Mouse (Mus musculus): ENCODE measurements around the gene Smarca5. TPM values are rescaled to one million over a fixed set of nuclear protein-coding genes. Genes with fewer than 3 reads are reported as not detected.
A peak's percentile ranks its signal among the peaks of the same experiment; 100 is the strongest.

Gene Smarca5
- polyA plus RNA-seq, 1 experiment from 2014 or later = 106 TPM

DNA sequence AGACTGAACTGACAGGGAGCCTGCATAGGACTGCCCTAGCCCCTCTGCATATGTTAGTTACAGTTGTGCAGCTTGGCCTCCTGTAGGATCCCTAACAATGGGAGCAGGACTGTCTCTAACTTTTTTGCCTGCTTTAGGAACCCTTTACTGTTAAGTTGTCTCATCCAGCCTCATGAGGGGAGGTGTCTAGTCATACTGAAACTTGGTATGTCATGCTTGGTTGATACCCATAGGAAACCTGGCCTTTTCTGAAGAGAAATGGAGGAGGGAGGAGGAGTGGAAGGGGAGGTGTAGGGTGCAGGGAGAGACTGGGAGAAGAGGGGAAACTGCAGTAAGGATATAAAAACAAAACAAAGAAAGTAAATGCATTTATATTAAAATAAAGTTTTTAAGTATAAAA, 7.0 kb downstream of the Smarca5 start:
- Histone ChIP-seq H3K9ac (no peak overlapping the region), H3K27me3 (ENCODE audit: insufficient read depth, low read length) (no peaks in the 10 kb centered on the region), H3K36me3 (ENCODE audit: insufficient read depth) (peaks cover 71% of the 10 kb centered on the region)

DNA sequence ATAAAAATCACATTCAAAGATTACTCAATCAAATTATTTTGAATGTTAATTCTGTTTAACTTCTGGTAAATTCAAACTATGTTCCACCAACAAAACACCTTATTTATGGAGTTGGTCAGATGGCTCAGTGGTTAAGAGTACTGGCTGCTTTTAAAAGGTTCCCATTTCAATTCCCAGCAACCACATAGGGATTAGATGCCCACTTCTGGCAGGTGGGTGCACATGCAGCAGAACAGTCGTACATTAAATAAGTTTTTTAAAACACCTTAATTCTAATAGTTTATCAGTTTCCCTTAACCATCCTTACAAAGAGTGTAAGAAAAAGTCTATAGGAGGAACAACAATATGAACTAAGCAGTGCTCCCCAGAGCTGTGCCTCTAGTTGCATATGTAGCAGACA, 24.8 kb downstream of the Smarca5 start:
- no peak overlapping the region for H3K4me3 ChIP-seq (ENCODE audit: low read depth, low read length)
- TF ChIP-seq CTCF (IDR thresholded peaks at IDR 0.05; ENCODE audit: low read depth) = no peak
- no peaks in the 10 kb centered on the region for H3K9me3 ChIP-seq (ENCODE audit: low read depth, low read length)
- no peaks in the 10 kb centered on the region for H3K4me1 ChIP-seq (ENCODE audit: insufficient read depth)
- H3K4me2 ChIP-seq = no peak overlapping the region
- peaks cover 73% of the 10 kb centered on the region for H3K36me3 ChIP-seq (ENCODE audit: insufficient read depth)
- 94% methylated on average over 1 of the region's 1 CpGs for WGBS
- H3K27ac ChIP-seq (ENCODE audit: low read depth) = no peak overlapping the region
- DNase-seq = no peak
- no peak for ATAC-seq (ENCODE audit: insufficient read depth)
- H3K9ac ChIP-seq = no peak overlapping the region
- H3K27me3 ChIP-seq (ENCODE audit: insufficient read depth, low read length) = no peaks in the 10 kb centered on the region

More for the DNA sequence above, 7.0 kb downstream of the Smarca5 start:
- no peak for TF ChIP-seq CTCF (IDR thresholded peaks at IDR 0.05; ENCODE audit: low read depth)
- Histone ChIP-seq H3K4me2 (no peak overlapping the region), H3K27ac (ENCODE audit: low read depth) (no peak overlapping the region), H3K4me1 (ENCODE audit: insufficient read depth) (no peaks in the 10 kb centered on the region), H3K4me3 (ENCODE audit: low read depth, low read length) (no peak overlapping the region), H3K9me3 (ENCODE audit: low read depth, low read length) (no peaks in the 10 kb centered on the region)
- DNase-seq = no peak
- no peak for ATAC-seq (ENCODE audit: insufficient read depth)

DNA sequence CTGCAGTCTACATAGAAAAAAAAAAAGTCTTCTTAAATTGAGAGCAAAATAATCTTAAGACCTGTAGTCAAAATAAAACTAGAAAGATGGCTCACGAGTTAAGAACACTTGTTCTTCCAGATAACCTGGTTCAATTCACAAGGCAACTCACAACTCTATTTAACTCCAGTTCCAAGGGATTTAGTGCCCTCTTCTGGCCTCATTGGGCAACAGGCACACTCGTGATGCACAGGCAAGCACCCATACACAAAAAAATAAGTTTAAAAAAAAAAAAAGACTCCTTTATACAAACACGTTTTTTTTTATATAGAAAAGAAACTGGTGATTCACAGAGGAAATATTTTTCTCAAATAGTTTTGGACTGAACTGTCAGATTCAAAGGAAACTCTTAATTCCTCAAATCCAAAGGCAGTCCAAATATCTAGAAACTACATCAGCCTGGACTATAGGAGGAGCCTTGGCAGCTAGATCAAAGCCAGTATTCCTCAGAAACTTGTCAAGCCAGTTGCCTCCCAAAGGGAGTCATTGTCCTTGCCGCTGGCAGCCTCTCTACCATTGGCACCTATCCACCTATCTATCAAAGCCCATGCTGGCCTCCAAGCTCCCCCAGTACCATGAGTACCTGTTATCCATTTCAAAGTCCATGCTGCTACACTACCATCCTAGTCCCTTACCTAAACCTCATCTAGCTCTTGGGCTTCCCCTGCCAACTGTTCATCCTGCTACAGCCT, 28.5 kb downstream of the Smarca5 start:
- TF ChIP-seq CTCF (IDR thresholded peaks at IDR 0.05; ENCODE audit: low read depth) = peak; percentile 39; the same call in 1 of the 2 replicates
- ATAC-seq (ENCODE audit: insufficient read depth) = no peak
- Histone ChIP-seq H3K4me2 (no peak overlapping the region), H3K4me1 (ENCODE audit: insufficient read depth) (no peaks in the 10 kb centered on the region), H3K9ac (no peak overlapping the region), H3K27me3 (ENCODE audit: insufficient read depth, low read length) (no peaks in the 10 kb centered on the region), H3K9me3 (ENCODE audit: low read depth, low read length) (no peaks in the 10 kb centered on the region), H3K27ac (ENCODE audit: low read depth) (no peak overlapping the region), H3K4me3 (ENCODE audit: low read depth, low read length) (no peak overlapping the region), H3K36me3 (ENCODE audit: insufficient read depth) (peaks cover 82% of the 10 kb centered on the region)
- WGBS = 73% methylated on average over 4 of the region's 4 CpGs
- peak; percentile 57 for DNase-seq

DNA sequence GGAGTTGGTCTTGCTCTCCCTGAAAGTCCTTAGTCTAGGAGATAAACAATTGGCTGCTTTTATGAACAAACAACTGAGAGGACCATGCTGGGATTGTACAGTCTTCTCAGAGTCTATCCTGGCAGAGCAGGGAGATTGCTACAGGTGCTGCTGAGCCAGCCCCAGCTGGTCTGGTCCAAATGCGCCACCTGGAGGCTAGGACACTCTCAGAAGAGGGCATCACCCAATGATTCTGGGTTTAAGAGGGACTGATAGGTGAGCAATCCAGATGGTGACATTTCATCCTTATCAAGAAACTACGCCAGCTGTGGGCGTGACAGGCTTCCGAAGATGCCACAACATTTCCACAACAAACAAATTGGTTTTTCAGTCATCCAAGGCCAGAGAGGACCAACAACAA, 51.2 kb downstream of the Smarca5 start:
- Histone ChIP-seq H3K9me3 (ENCODE audit: low read depth, low read length) (no peaks in the 10 kb centered on the region), H3K4me2 (no peak overlapping the region), H3K27me3 (ENCODE audit: insufficient read depth, low read length) (no peaks in the 10 kb centered on the region), H3K4me1 (ENCODE audit: insufficient read depth) (no peaks in the 10 kb centered on the region), H3K4me3 (ENCODE audit: low read depth, low read length) (no peak overlapping the region), H3K36me3 (ENCODE audit: insufficient read depth) (no peaks in the 10 kb centered on the region), H3K9ac (no peak overlapping the region), H3K27ac (ENCODE audit: low read depth) (no peak overlapping the region)
- DNase-seq (peak; percentile 72), ATAC-seq (ENCODE audit: insufficient read depth) (peak; percentile 69; the same call in 1 of the 2 replicates)
- peak; percentile 78 for TF ChIP-seq CTCF (IDR thresholded peaks at IDR 0.05; ENCODE audit: low read depth)
- WGBS = 37% methylated on average over 4 of the region's 4 CpGs

DNA sequence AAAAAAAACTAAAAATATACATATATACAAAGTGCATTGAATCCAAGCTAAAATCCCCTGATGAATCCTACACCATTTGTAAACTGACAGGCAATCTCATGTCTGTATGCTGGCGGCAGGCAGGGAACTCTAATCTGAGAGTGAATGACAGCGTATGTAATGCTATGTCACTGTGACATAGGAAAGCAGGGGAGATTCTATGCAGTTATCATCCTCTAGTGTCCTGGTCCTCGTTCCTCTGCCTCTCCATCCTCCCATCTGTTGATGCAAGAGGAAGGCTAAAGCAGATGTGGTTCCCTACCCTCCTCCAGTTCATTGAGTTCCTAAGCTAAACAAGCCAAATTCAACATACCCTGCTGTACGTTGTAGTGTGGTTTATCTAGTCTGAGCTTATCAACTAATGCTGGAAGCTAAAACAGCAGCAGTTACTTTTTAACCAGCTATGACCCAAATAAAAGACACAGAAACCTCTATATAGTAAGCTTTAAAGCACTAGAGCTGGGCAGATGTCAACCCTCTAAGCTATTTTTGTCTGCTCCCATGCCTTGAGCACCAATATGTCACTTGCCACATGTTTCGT, 55.5 kb downstream of the Smarca5 start:
- H3K27me3 ChIP-seq (ENCODE audit: insufficient read depth, low read length) = no peaks in the 10 kb centered on the region
- no peak overlapping the region for H3K27ac ChIP-seq (ENCODE audit: low read depth)
- DNase-seq (no peak), ATAC-seq (ENCODE audit: insufficient read depth) (no peak)
- H3K9me3 ChIP-seq (ENCODE audit: low read depth, low read length) = no peaks in the 10 kb centered on the region
- H3K4me3 ChIP-seq (ENCODE audit: low read depth, low read length) = no peak overlapping the region
- WGBS = 48% methylated on average over 5 of the region's 5 CpGs
- no peak overlapping the region for H3K9ac ChIP-seq
- no peaks in the 10 kb centered on the region for H3K36me3 ChIP-seq (ENCODE audit: insufficient read depth)
- no peak for TF ChIP-seq CTCF (IDR thresholded peaks at IDR 0.05; ENCODE audit: low read depth)
- no peak overlapping the region for H3K4me2 ChIP-seq
- no peaks in the 10 kb centered on the region for H3K4me1 ChIP-seq (ENCODE audit: insufficient read depth)

DNA sequence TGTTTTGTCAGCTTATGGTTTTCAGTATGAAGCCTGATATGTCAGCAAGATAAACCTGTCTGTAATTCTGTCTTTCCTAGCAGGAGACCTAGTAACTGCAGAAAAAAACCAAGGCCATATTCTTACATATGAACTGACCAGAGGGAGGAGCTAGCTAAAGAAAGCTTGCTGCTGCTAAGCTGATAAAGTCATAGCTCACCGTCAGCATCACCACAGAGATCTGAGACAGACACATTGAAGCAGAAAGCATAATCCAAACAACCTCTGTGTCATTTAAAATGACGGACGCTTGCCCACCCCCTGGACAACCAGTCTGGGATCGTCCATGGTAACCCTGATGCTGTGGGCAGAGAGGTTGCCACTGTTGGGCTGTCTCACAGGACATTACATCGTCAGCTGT, 56.7 kb downstream of the Smarca5 start:
- Histone ChIP-seq H3K27ac (ENCODE audit: low read depth) (no peak overlapping the region), H3K4me2 (no peak overlapping the region), H3K4me3 (ENCODE audit: low read depth, low read length) (no peak overlapping the region), H3K36me3 (ENCODE audit: insufficient read depth) (no peaks in the 10 kb centered on the region), H3K27me3 (ENCODE audit: insufficient read depth, low read length) (no peaks in the 10 kb centered on the region), H3K9me3 (ENCODE audit: low read depth, low read length) (no peaks in the 10 kb centered on the region), H3K4me1 (ENCODE audit: insufficient read depth) (no peaks in the 10 kb centered on the region), H3K9ac (no peak overlapping the region)
- no peak for DNase-seq
- WGBS = 55% methylated on average over 5 of the region's 5 CpGs
- no peak for TF ChIP-seq CTCF (IDR thresholded peaks at IDR 0.05; ENCODE audit: low read depth)
- no peak for ATAC-seq (ENCODE audit: insufficient read depth)

DNA sequence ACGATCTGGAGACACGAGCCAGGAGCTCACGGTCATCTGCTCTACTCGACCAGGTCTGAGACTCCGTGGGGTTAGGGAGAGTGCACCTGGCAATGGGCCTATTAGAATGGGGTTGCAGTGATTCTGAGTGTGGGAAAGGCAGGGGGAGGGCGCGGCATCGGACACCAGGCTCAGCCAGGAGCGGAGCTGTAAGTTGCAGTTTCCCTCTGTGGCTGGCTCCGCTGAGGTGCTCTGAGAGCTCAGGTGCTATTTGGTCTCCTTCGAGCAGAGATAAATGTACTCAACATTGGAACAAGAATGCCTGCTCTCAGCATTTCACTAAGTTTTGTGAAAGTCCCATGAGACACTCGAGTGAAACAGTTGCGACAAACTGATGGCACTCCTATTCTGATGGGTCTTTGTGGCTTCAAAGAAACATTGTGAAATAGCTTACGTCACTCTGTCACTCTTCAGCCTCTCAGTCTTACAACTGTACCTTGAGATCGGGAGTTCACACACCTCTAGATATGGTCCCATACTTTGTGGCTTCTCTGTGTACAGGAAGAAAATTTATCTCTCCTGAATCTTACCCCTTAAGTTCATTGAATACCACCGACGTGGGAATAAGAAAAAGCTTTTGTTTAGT, 69.9 kb downstream of the Smarca5 start:
- 51% methylated on average over 17 of the region's 17 CpGs for WGBS
- Histone ChIP-seq H3K36me3 (ENCODE audit: insufficient read depth) (no peaks in the 10 kb centered on the region), H3K4me1 (ENCODE audit: insufficient read depth) (no peaks in the 10 kb centered on the region), H3K4me2 (no peak overlapping the region), H3K4me3 (ENCODE audit: low read depth, low read length) (no peak overlapping the region), H3K9me3 (ENCODE audit: low read depth, low read length) (no peaks in the 10 kb centered on the region), H3K27me3 (ENCODE audit: insufficient read depth, low read length) (no peaks in the 10 kb centered on the region), H3K27ac (ENCODE audit: low read depth) (no peak overlapping the region), H3K9ac (no peak overlapping the region)
- ATAC-seq (ENCODE audit: insufficient read depth) = no peak
- no peak for TF ChIP-seq CTCF (IDR thresholded peaks at IDR 0.05; ENCODE audit: low read depth)
- peak; percentile 24 for DNase-seq

Data from lung, embryonic 14.5 days (tissue).